Mouse (Mus musculus) cortical plate, adult 2 months (tissue): ENCODE measurements around the gene Ugt1a8.

Experiments
- CTCF ChIP-seq: fragments of 200-500 bp; IDR thresholded peaks from 2 replicates; pipeline ENCODE4 v1.5.1; 2011; ENCODE audit warnings: mild to moderate bottlenecking, control low read depth, low read length; ENCODE audit not compliant: insufficient read depth; ENCODE audit errors: extremely low read depth
- POLR2A ChIP-seq: fragments of 200-500 bp; IDR thresholded peaks from 2 replicates; pipeline ENCODE4 v1.6.1; 2011; ENCODE audit warnings: mild to moderate bottlenecking, low read length, control low read depth; ENCODE audit not compliant: insufficient read depth; ENCODE audit errors: extremely low read depth

GRCm38 (mm10) chr1:88264237-88264868 lies 176.7 kb downstream of the Ugt1a8 start:
- TF ChIP-seq POLR2A (no peak), CTCF (no peak)
